Mouse (Mus musculus) heart, postnatal 0 days (tissue): ENCODE results near the gene Ccnl1.

Experiments used
- CTCF ChIP-seq: IDR thresholded peaks from 2 replicates; pipeline ENCODE4 v1.5.1; 2016; ENCODE audit warnings: antibody characterized with exemption, control low read depth, low read depth
- EP300 ChIP-seq: IDR thresholded peaks from 2 replicates; pipeline ENCODE4 v1.6.1; 2016; ENCODE audit warnings: antibody characterized with exemption, low read depth

- TF ChIP-seq CTCF (no peak), EP300 (no peak)
Observed at GRCm38 (mm10) chr3:65919016-65919415, 39.0 kb downstream of the Ccnl1 start.
